Mouse (Mus musculus): ENCODE measurements around the gene Aanat. TPM values are rescaled to one million over a fixed set of nuclear protein-coding genes. Genes with fewer than 3 reads are reported as not detected.
"Not testable (repeated sequence)": the region's sequence is repeated elsewhere in the genome, so short reads cannot be mapped to it uniquely, and the experiment has no call there.

Gene Aanat
- polyA plus RNA-seq, 1 experiment from 2014 or later: 0.28 TPM

- DNase-seq (ENCODE audit: low spot score): no peak
- 70% methylated on average over 15 of the region's 15 CpGs for WGBS
- no peaks in the 10 kb centered on the region for H3K4me1 ChIP-seq (ENCODE audit: control insufficient read depth, insufficient read depth, low read length)
These were observed 23.9 kb downstream of the Aanat start for GRCm38 (mm10) chr11:116609965-116610630.

GRCm38 (mm10) chr11:116611168-116611567 is 24.9 kb downstream of the Aanat start:
- not testable (repeated sequence) for H3K27ac ChIP-seq (replicated peaks; ENCODE audit: low read depth, low read length); H3K4me1 ChIP-seq (ENCODE audit: control insufficient read depth, insufficient read depth, low read length); DNase-seq (ENCODE audit: low spot score); H3K4me2 ChIP-seq (ENCODE audit: low read depth, severe bottlenecking); H3K36me3 ChIP-seq (ENCODE audit: control insufficient read depth, insufficient read depth, low read length); H3K9me3 ChIP-seq (ENCODE audit: control insufficient read depth, low read length); H3K27me3 ChIP-seq (ENCODE audit: control insufficient read depth, insufficient read depth, low read length); H3K4me3 ChIP-seq (ENCODE audit: low read depth, low read length); H3K9ac ChIP-seq (ENCODE audit: low read length); ATAC-seq (ENCODE audit: insufficient number of reproducible peaks, low FRiP score, low TSS enrichment, low read depth)
- WGBS: 90% methylated on average over 8 of the region's 9 CpGs

More at GRCm38 (mm10) chr11:116609965-116610630, 23.9 kb downstream of the Aanat start:
- H3K36me3 ChIP-seq (ENCODE audit: control insufficient read depth, insufficient read depth, low read length): no peaks in the 10 kb centered on the region; the same call in 1 of the 2 replicates
- H3K9me3 ChIP-seq (ENCODE audit: control insufficient read depth, low read length): no peaks in the 10 kb centered on the region
- H3K27me3 ChIP-seq (ENCODE audit: control insufficient read depth, insufficient read depth, low read length): no peaks in the 10 kb centered on the region
- no peak overlapping the region for H3K4me3 ChIP-seq (ENCODE audit: low read depth, low read length)
- ATAC-seq (ENCODE audit: insufficient number of reproducible peaks, low FRiP score, low TSS enrichment, low read depth): no peak
- no peak overlapping the region for H3K9ac ChIP-seq (ENCODE audit: low read length)
- no peak overlapping the region for H3K27ac ChIP-seq (replicated peaks; ENCODE audit: low read depth, low read length)
- H3K4me2 ChIP-seq (ENCODE audit: low read depth, severe bottlenecking): no peak overlapping the region

- H3K27ac ChIP-seq (replicated peaks; ENCODE audit: low read depth, low read length): no peak overlapping the region
- no peaks in the 10 kb centered on the region for H3K36me3 ChIP-seq (ENCODE audit: control insufficient read depth, insufficient read depth, low read length)
- DNase-seq (ENCODE audit: low spot score) (no peak), ATAC-seq (ENCODE audit: insufficient number of reproducible peaks, low FRiP score, low TSS enrichment, low read depth) (no peak)
- no peaks in the 10 kb centered on the region for H3K9me3 ChIP-seq (ENCODE audit: control insufficient read depth, low read length)
- no peak overlapping the region for H3K4me3 ChIP-seq (ENCODE audit: low read depth, low read length)
- peaks cover 5% of the 10 kb centered on the region; the same call in 1 of the 2 replicates for H3K4me1 ChIP-seq (ENCODE audit: control insufficient read depth, insufficient read depth, low read length)
- no peaks in the 10 kb centered on the region for H3K27me3 ChIP-seq (ENCODE audit: control insufficient read depth, insufficient read depth, low read length)
- 92% methylated on average over 9 of the region's 9 CpGs for WGBS
- no peak overlapping the region for H3K9ac ChIP-seq (ENCODE audit: low read length)
- H3K4me2 ChIP-seq (ENCODE audit: low read depth, severe bottlenecking): no peak overlapping the region
These were observed 25.7 kb downstream of the Aanat start for GRCm38 (mm10) chr11:116611883-116612282.

- Histone ChIP-seq H3K27me3 (ENCODE audit: control insufficient read depth, insufficient read depth, low read length) (no peaks in the 10 kb centered on the region), H3K36me3 (ENCODE audit: control insufficient read depth, insufficient read depth, low read length) (no peaks in the 10 kb centered on the region), H3K4me3 (ENCODE audit: low read depth, low read length) (no peak overlapping the region), H3K9ac (ENCODE audit: low read length) (no peak overlapping the region), H3K27ac (replicated peaks; ENCODE audit: low read depth, low read length) (no peak overlapping the region), H3K4me1 (ENCODE audit: control insufficient read depth, insufficient read depth, low read length) (peaks cover 5% of the 10 kb centered on the region; the same call in 1 of the 2 replicates), H3K4me2 (ENCODE audit: low read depth, severe bottlenecking) (no peak overlapping the region), H3K9me3 (ENCODE audit: control insufficient read depth, low read length) (no peaks in the 10 kb centered on the region)
- ATAC-seq (ENCODE audit: insufficient number of reproducible peaks, low FRiP score, low TSS enrichment, low read depth): no peak
- 100% methylated on average over 1 of the region's 1 CpGs for WGBS
- no peak for DNase-seq (ENCODE audit: low spot score)
These were observed 26.3 kb downstream of the Aanat start for GRCm38 (mm10) chr11:116612554-116612953.

- no peak overlapping the region for H3K27ac ChIP-seq (replicated peaks; ENCODE audit: low read depth, low read length)
- H3K9me3 ChIP-seq (ENCODE audit: control insufficient read depth, low read length): no peaks in the 10 kb centered on the region
- no peak overlapping the region for H3K9ac ChIP-seq (ENCODE audit: low read length)
- no peak overlapping the region for H3K4me2 ChIP-seq (ENCODE audit: low read depth, severe bottlenecking)
- peaks cover 7% of the 10 kb centered on the region; the same call in 1 of the 2 replicates for H3K4me1 ChIP-seq (ENCODE audit: control insufficient read depth, insufficient read depth, low read length)
- 92% methylated on average over 6 of the region's 6 CpGs for WGBS
- no peaks in the 10 kb centered on the region for H3K27me3 ChIP-seq (ENCODE audit: control insufficient read depth, insufficient read depth, low read length)
- H3K4me3 ChIP-seq (ENCODE audit: low read depth, low read length): no peak overlapping the region
- H3K36me3 ChIP-seq (ENCODE audit: control insufficient read depth, insufficient read depth, low read length): no peaks in the 10 kb centered on the region
- ATAC-seq (ENCODE audit: insufficient number of reproducible peaks, low FRiP score, low TSS enrichment, low read depth) (no peak), DNase-seq (ENCODE audit: low spot score) (no peak)
These were observed 27.0 kb downstream of the Aanat start for GRCm38 (mm10) chr11:116613234-116613633.

- Histone ChIP-seq H3K27ac (replicated peaks; ENCODE audit: low read depth, low read length) (no peak overlapping the region; the same call in 1 of the 2 replicates), H3K9ac (ENCODE audit: low read length) (no peak overlapping the region), H3K4me2 (ENCODE audit: low read depth, severe bottlenecking) (no peak overlapping the region), H3K4me3 (ENCODE audit: low read depth, low read length) (no peak overlapping the region), H3K4me1 (ENCODE audit: control insufficient read depth, insufficient read depth, low read length) (peaks cover 16% of the 10 kb centered on the region), H3K36me3 (ENCODE audit: control insufficient read depth, insufficient read depth, low read length) (no peaks in the 10 kb centered on the region), H3K27me3 (ENCODE audit: control insufficient read depth, insufficient read depth, low read length) (no peaks in the 10 kb centered on the region), H3K9me3 (ENCODE audit: control insufficient read depth, low read length) (no peaks in the 10 kb centered on the region)
- ATAC-seq (ENCODE audit: insufficient number of reproducible peaks, low FRiP score, low TSS enrichment, low read depth) (no peak), DNase-seq (ENCODE audit: low spot score) (no peak)
- WGBS: 61% methylated on average over 13 of the region's 15 CpGs
These were observed 29.7 kb downstream of the Aanat start for GRCm38 (mm10) chr11:116615735-116616437.

GRCm38 (mm10) chr11:116616438-116617118 is 30.3 kb downstream of the Aanat start:
- DNase-seq (ENCODE audit: low spot score) (no peak), ATAC-seq (ENCODE audit: insufficient number of reproducible peaks, low FRiP score, low TSS enrichment, low read depth) (no peak)
- WGBS: 67% methylated on average over 10 of the region's 10 CpGs

GRCm38 (mm10) chr11:116617641-116618040 is 31.4 kb downstream of the Aanat start:
- Histone ChIP-seq H3K27me3 (ENCODE audit: control insufficient read depth, insufficient read depth, low read length) (no peaks in the 10 kb centered on the region), H3K27ac (replicated peaks; ENCODE audit: low read depth, low read length) (no peak overlapping the region), H3K9me3 (ENCODE audit: control insufficient read depth, low read length) (no peaks in the 10 kb centered on the region), H3K4me3 (ENCODE audit: low read depth, low read length) (no peak overlapping the region), H3K4me1 (ENCODE audit: control insufficient read depth, insufficient read depth, low read length) (peaks cover 28% of the 10 kb centered on the region), H3K4me2 (ENCODE audit: low read depth, severe bottlenecking) (no peak overlapping the region), H3K36me3 (ENCODE audit: control insufficient read depth, insufficient read depth, low read length) (no peaks in the 10 kb centered on the region), H3K9ac (ENCODE audit: low read length) (no peak overlapping the region)
- DNase-seq (ENCODE audit: low spot score) (no peak), ATAC-seq (ENCODE audit: insufficient number of reproducible peaks, low FRiP score, low TSS enrichment, low read depth) (no peak)
- 86% methylated on average over 7 of the region's 7 CpGs for WGBS

More at GRCm38 (mm10) chr11:116616438-116617118, 30.3 kb downstream of the Aanat start:
- Histone ChIP-seq H3K27me3 (ENCODE audit: control insufficient read depth, insufficient read depth, low read length) (no peaks in the 10 kb centered on the region), H3K36me3 (ENCODE audit: control insufficient read depth, insufficient read depth, low read length) (no peaks in the 10 kb centered on the region), H3K9me3 (ENCODE audit: control insufficient read depth, low read length) (no peaks in the 10 kb centered on the region), H3K4me2 (ENCODE audit: low read depth, severe bottlenecking) (no peak overlapping the region), H3K4me1 (ENCODE audit: control insufficient read depth, insufficient read depth, low read length) (peaks cover 23% of the 10 kb centered on the region), H3K9ac (ENCODE audit: low read length) (no peak overlapping the region), H3K4me3 (ENCODE audit: low read depth, low read length) (no peak overlapping the region), H3K27ac (replicated peaks; ENCODE audit: low read depth, low read length) (no peak overlapping the region)

Measured in limb, embryonic 11.5 days (tissue).